Mouse (Mus musculus) hindbrain, postnatal 0 days (tissue): Measurements from ENCODE around the gene Eps8. TPM values are rescaled to one million over a fixed set of nuclear protein-coding genes. Genes with fewer than 3 reads are reported as not detected.

Experiments used
- ATAC-seq: fragments of 200-750 bp; cut with Nextera tagmentation; 2 replicates; pipeline ENCODE4 v1.8.0; 2017; ENCODE audit warnings: mild to moderate bottlenecking, moderate TSS enrichment, moderate library complexity
- DNase-seq: peaks from one replicate; pipeline ENCODE4 v3.0.0-alpha.2; 2015; ENCODE audit warnings: low spot score
- H3K27ac ChIP-seq: fragments of 300-500 bp; sonication (generic); 2 replicates; pipeline ENCODE4 v1.5.1; 2014; ENCODE audit warnings: mild to moderate bottlenecking
- H3K27me3 ChIP-seq: fragments of 300-500 bp; sonication (generic); 2 replicates; pipeline ENCODE4 v1.6.1; 2014; ENCODE audit warnings: low read length, mixed read lengths; ENCODE audit not compliant: insufficient read depth
- H3K36me3 ChIP-seq: fragments of 300-500 bp; sonication (generic); 2 replicates; pipeline ENCODE4 v1.6.1; 2014; ENCODE audit warnings: low read length, mixed read lengths; ENCODE audit not compliant: insufficient read depth
- H3K4me1 ChIP-seq: fragments of 300-500 bp; sonication (generic); 2 replicates; pipeline ENCODE4 v1.6.1; 2014; ENCODE audit warnings: antibody characterized with exemption, low read length, mixed read lengths; ENCODE audit not compliant: insufficient read depth
- H3K4me2 ChIP-seq: fragments of 300-500 bp; sonication (generic); 2 replicates; pipeline ENCODE4 v1.6.1; 2014; ENCODE audit warnings: low read depth, mild to moderate bottlenecking, low read length, moderate library complexity, mixed read lengths
- H3K4me3 ChIP-seq: fragments of 300-500 bp; sonication (generic); 2 replicates; pipeline ENCODE4 v1.5.1; 2014; ENCODE audit warnings: low read length
- H3K9ac ChIP-seq: fragments of 300-500 bp; sonication (generic); replicated peaks from 2 replicates; pipeline ENCODE4 v1.6.1; 2014; ENCODE audit warnings: mild to moderate bottlenecking, low read length, moderate library complexity, mixed read lengths
- H3K9me3 ChIP-seq: fragments of 300-500 bp; sonication (generic); 2 replicates; pipeline ENCODE4 v1.6.1; 2016; ENCODE audit warnings: low read length, mixed read lengths
- CTCF ChIP-seq: IDR thresholded peaks from 2 replicates; pipeline ENCODE4 v1.5.1; 2016; ENCODE audit warnings: antibody characterized with exemption, control low read depth, low read depth
- WGBS: fragments of 180-500 bp; shearing (Covaris S2); extraction: QIAGEN DNeasy Blood & Tissue Kit; methylation state at CpG from one replicate; pipeline ENCODE4 v1.1.7; 2014; 5-methylcytosine and 5-hydroxymethylcytosine counted together
- polyA plus RNA-seq: library from polyadenylated mRNA; unstranded; fragments of >200 nt; fragmentation: Nextera tagmentation; extraction: Ambion mirVana; gene quantifications from 2 replicates; pipeline ENCODE4 v1.2.1, GENCODE M21; 2015
- total RNA-seq: library from RNA; depleted of rRNA; stranded (reverse); fragments of >200 nt; gene quantifications from 2 replicates; pipeline ENCODE4 v1.2.3, GENCODE M21; 2014

Gene Eps8
- total and polyA plus RNA-seq, 2 experiments from 2014 or later, result 31.8 to 40.0 TPM

DNA sequence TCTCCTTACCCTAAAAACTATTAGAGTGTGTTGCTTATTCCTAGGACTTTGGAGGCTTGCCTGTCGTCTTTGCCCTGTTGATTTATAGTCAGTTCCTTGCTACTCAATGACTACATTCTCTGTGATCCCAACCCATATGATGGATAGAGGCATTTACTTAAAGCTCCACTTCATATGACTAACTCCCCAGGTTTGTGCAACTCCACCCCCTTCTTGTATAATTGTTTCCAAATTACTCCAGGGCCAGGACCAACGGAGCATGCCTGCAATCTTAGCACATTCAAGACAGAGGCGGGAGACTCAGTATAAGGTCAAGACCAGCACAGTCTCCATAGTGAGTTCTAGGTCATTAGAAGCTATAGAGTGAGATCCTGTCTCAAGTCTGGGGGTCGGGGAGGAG lies 69.4 kb downstream of the Eps8 start:
- 85% methylated on average over 4 of the region's 4 CpGs for WGBS
- TF ChIP-seq CTCF, result no peak
- no peak overlapping the region for H3K27ac ChIP-seq
- ATAC-seq, result no peak
- DNase-seq, result no peak
- no peak overlapping the region for H3K4me3 ChIP-seq
- H3K4me2 ChIP-seq, result no peak overlapping the region
- H3K4me1 ChIP-seq, result no peaks in the 10 kb centered on the region
- no peaks in the 10 kb centered on the region for H3K36me3 ChIP-seq
- H3K9ac ChIP-seq, result no peak overlapping the region
- H3K9me3 ChIP-seq, result no peaks in the 10 kb centered on the region
- no peaks in the 10 kb centered on the region for H3K27me3 ChIP-seq

- Histone ChIP-seq H3K36me3 (no peaks in the 10 kb centered on the region), H3K27me3 (no peaks in the 10 kb centered on the region), H3K9me3 (no peaks in the 10 kb centered on the region), H3K4me2 (no peak overlapping the region), H3K27ac (no peak overlapping the region), H3K4me3 (no peak overlapping the region), H3K4me1 (no peaks in the 10 kb centered on the region), H3K9ac (no peak overlapping the region)
- no peak for ATAC-seq
- 86% methylated on average over 5 of the region's 5 CpGs for WGBS
- TF ChIP-seq CTCF, result no peak
- DNase-seq, result no peak
These were observed 71.6 kb downstream of the Eps8 start for GRCm38 (mm10) chr6:137583056-137583455.

- 87% methylated on average over 19 of the region's 19 CpGs for WGBS
- no peak for TF ChIP-seq CTCF
- H3K27me3 ChIP-seq, result no peaks in the 10 kb centered on the region
These were observed 72.3 kb downstream of the Eps8 start for GRCm38 (mm10) chr6:137582207-137582889.

GRCm38 (mm10) chr6:137581331-137582010 lies 73.2 kb downstream of the Eps8 start:
- no peak overlapping the region for H3K4me3 ChIP-seq
- 69% methylated on average over 6 of the region's 6 CpGs for WGBS
- H3K4me1 ChIP-seq, result no peaks in the 10 kb centered on the region
- no peaks in the 10 kb centered on the region for H3K9me3 ChIP-seq
- H3K4me2 ChIP-seq, result no peak overlapping the region
- no peak for TF ChIP-seq CTCF
- no peak for DNase-seq
- ATAC-seq, result no peak
- no peaks in the 10 kb centered on the region for H3K36me3 ChIP-seq
- no peaks in the 10 kb centered on the region for H3K27me3 ChIP-seq
- H3K27ac ChIP-seq, result no peak overlapping the region
- no peak overlapping the region for H3K9ac ChIP-seq

More at GRCm38 (mm10) chr6:137582207-137582889, 72.3 kb downstream of the Eps8 start:
- ATAC-seq, result no peak
- DNase-seq, result no peak
- Histone ChIP-seq H3K4me2 (no peak overlapping the region), H3K9ac (no peak overlapping the region), H3K27ac (no peak overlapping the region), H3K4me3 (no peak overlapping the region), H3K9me3 (no peaks in the 10 kb centered on the region), H3K4me1 (no peaks in the 10 kb centered on the region), H3K36me3 (no peaks in the 10 kb centered on the region)

GRCm38 (mm10) chr6:137580503-137580902 lies 74.2 kb downstream of the Eps8 start:
- Histone ChIP-seq H3K4me3 (no peak overlapping the region), H3K27ac (no peak overlapping the region), H3K4me1 (no peaks in the 10 kb centered on the region), H3K9ac (no peak overlapping the region), H3K27me3 (no peaks in the 10 kb centered on the region), H3K4me2 (no peak overlapping the region), H3K36me3 (no peaks in the 10 kb centered on the region), H3K9me3 (no peaks in the 10 kb centered on the region)
- TF ChIP-seq CTCF, result no peak
- no peak for ATAC-seq
- no peak for DNase-seq
- 89% methylated on average over 5 of the region's 5 CpGs for WGBS

DNA sequence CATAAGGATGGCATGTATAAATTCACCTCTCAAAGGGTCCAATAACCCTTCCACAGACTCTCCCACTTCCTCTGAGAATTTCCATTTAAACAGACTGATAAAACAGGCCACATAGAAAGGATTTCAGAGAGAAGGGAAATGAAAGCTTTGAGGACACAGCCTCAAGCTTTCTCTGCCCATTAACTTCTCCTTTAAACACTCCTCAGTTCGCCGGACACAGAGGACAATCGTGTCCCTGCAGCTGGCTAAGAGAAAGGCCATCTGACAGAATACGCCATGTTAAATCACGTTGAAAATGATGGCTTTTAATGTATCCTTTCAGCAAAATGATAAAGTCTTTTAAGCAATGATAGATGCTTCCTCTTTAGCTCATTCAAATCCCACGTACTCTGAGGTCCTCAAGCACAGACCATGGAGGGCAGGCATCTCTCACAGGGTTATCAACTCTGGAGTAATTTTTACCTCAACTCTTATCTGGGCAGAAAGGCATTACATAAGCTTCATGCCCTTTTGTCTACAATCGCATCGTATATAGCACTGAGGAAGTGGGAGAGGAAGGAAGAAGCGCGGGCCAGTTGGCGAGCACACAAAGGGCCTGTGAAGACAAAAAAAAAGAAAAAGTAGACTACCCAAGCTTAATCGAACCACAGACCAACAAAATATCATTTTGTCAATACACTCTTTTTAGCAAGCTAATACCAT lies 77.9 kb downstream of the Eps8 start:
- Histone ChIP-seq H3K4me3 (no peak overlapping the region), H3K36me3 (no peaks in the 10 kb centered on the region), H3K9me3 (no peaks in the 10 kb centered on the region), H3K27me3 (no peaks in the 10 kb centered on the region), H3K9ac (no peak overlapping the region), H3K4me2 (no peak overlapping the region), H3K27ac (no peak overlapping the region), H3K4me1 (no peaks in the 10 kb centered on the region)
- DNase-seq, result no peak
- ATAC-seq, result no peak
- TF ChIP-seq CTCF, result no peak
- 72% methylated on average over 12 of the region's 12 CpGs for WGBS
